Mouse (Mus musculus): Measurements from ENCODE around the gene Tmem98. TPM values are rescaled to one million over a fixed set of nuclear protein-coding genes. Genes with fewer than 3 reads are reported as not detected.

The Tmem98 gene
- 132 and 133 TPM in 2 replicates for polyA plus RNA-seq (2015; fragmentation: Nextera tagmentation; extraction: Ambion mirVana)

- WGBS, result under 1% methylated on average over 54 of the region's 54 CpGs
- Histone ChIP-seq H3K27ac (peak within 1 kb of the TSS; percentile 91), H3K9me3 (no peaks in the 10 kb centered on the region), H3K27me3 (no peaks in the 10 kb centered on the region), H3K4me3 (peak within 1 kb of the TSS; percentile 59), H3K4me2 (peak within 1 kb of the TSS; percentile 80), H3K36me3 (peaks cover 24% of the 10 kb centered on the region), H3K9ac (peak within 1 kb of the TSS; percentile 81), H3K4me1 (peaks cover 27% of the 10 kb centered on the region)
- peak; percentile 85 for ATAC-seq (ENCODE audit: borderline replicate concordance, extremely low read depth, low FRiP score, low TSS enrichment)
Measured at GRCm38 (mm10) chr11:80809993-80810821, at the start of gene Tmem98. TSS of gene Tmem98 (plus strand) at chr11:80810175.

GRCm38 (mm10) chr11:80761285-80761974 lies 48.5 kb upstream of the Tmem98 start:
- no peak for ATAC-seq (ENCODE audit: borderline replicate concordance, extremely low read depth, low FRiP score, low TSS enrichment)
- H3K9me3 ChIP-seq, result no peaks in the 10 kb centered on the region
- peaks cover 22% of the 10 kb centered on the region for H3K4me1 ChIP-seq
- H3K36me3 ChIP-seq, result no peaks in the 10 kb centered on the region
- H3K27ac ChIP-seq, result no peak overlapping the region
- no peak overlapping the region for H3K4me3 ChIP-seq
- H3K27me3 ChIP-seq, result no peaks in the 10 kb centered on the region
- no peak overlapping the region for H3K4me2 ChIP-seq
- 51% methylated on average over 3 of the region's 3 CpGs for WGBS
- no peak overlapping the region for H3K9ac ChIP-seq

GRCm38 (mm10) chr11:80762066-80762465 lies 47.9 kb upstream of the Tmem98 start:
- Histone ChIP-seq H3K4me2 (no peak overlapping the region), H3K4me3 (no peak overlapping the region), H3K4me1 (peaks cover 26% of the 10 kb centered on the region), H3K9ac (no peak overlapping the region), H3K27me3 (no peaks in the 10 kb centered on the region), H3K27ac (no peak overlapping the region), H3K36me3 (no peaks in the 10 kb centered on the region), H3K9me3 (no peaks in the 10 kb centered on the region)
- no peak for ATAC-seq (ENCODE audit: borderline replicate concordance, extremely low read depth, low FRiP score, low TSS enrichment)
- 56% methylated on average over 4 of the region's 4 CpGs for whole genome bisulfite sequencing

GRCm38 (mm10) chr11:80766068-80766467 lies 43.9 kb upstream of the Tmem98 start:
- no peak overlapping the region for H3K9ac ChIP-seq
- peak overlapping the region; percentile 73 for H3K27ac ChIP-seq
- H3K4me3 ChIP-seq, result no peak overlapping the region
- H3K4me2 ChIP-seq, result no peak overlapping the region
- ATAC-seq (ENCODE audit: borderline replicate concordance, extremely low read depth, low FRiP score, low TSS enrichment), result no peak
- H3K27me3 ChIP-seq, result no peaks in the 10 kb centered on the region
- H3K4me1 ChIP-seq, result peaks cover 33% of the 10 kb centered on the region
- no peaks in the 10 kb centered on the region for H3K36me3 ChIP-seq
- no peaks in the 10 kb centered on the region for H3K9me3 ChIP-seq
- WGBS, result 72% methylated on average over 4 of the region's 4 CpGs

- no peaks in the 10 kb centered on the region for H3K9me3 ChIP-seq
- H3K4me2 ChIP-seq, result no peak overlapping the region
- H3K9ac ChIP-seq, result no peak overlapping the region
- 49% methylated on average over 6 of the region's 6 CpGs for WGBS
- no peaks in the 10 kb centered on the region for H3K36me3 ChIP-seq
- H3K4me3 ChIP-seq, result no peak overlapping the region
- H3K4me1 ChIP-seq, result peaks cover 31% of the 10 kb centered on the region
- peak overlapping the region; percentile 73 for H3K27ac ChIP-seq
- no peak for ATAC-seq (ENCODE audit: borderline replicate concordance, extremely low read depth, low FRiP score, low TSS enrichment)
- no peaks in the 10 kb centered on the region for H3K27me3 ChIP-seq
Measured at GRCm38 (mm10) chr11:80766472-80767319, 43.3 kb upstream of the Tmem98 start.

- ATAC-seq (ENCODE audit: borderline replicate concordance, extremely low read depth, low FRiP score, low TSS enrichment), result no peak
- WGBS, result 70% methylated on average over 3 of the region's 3 CpGs
Measured at GRCm38 (mm10) chr11:80767320-80767617, 42.7 kb upstream of the Tmem98 start.

GRCm38 (mm10) chr11:80771186-80771585 lies 38.8 kb upstream of the Tmem98 start:
- 75% methylated on average over 3 of the region's 3 CpGs for WGBS
- peaks cover 35% of the 10 kb centered on the region for H3K4me1 ChIP-seq
- no peaks in the 10 kb centered on the region for H3K27me3 ChIP-seq

More at GRCm38 (mm10) chr11:80767320-80767617, 42.7 kb upstream of the Tmem98 start:
- no peak overlapping the region for H3K4me2 ChIP-seq
- peaks cover 29% of the 10 kb centered on the region for H3K4me1 ChIP-seq
- no peaks in the 10 kb centered on the region for H3K27me3 ChIP-seq
- H3K27ac ChIP-seq, result peak overlapping the region; percentile 73; the same call in 1 of the 2 replicates
- no peaks in the 10 kb centered on the region for H3K9me3 ChIP-seq
- no peaks in the 10 kb centered on the region for H3K36me3 ChIP-seq
- H3K9ac ChIP-seq, result no peak overlapping the region
- no peak overlapping the region for H3K4me3 ChIP-seq

GRCm38 (mm10) chr11:80771596-80772250 lies 38.3 kb upstream of the Tmem98 start:
- 66% methylated on average over 5 of the region's 5 CpGs for WGBS
- no peak for ATAC-seq (ENCODE audit: borderline replicate concordance, extremely low read depth, low FRiP score, low TSS enrichment)
- H3K27ac ChIP-seq, result no peak overlapping the region

More at GRCm38 (mm10) chr11:80771186-80771585, 38.8 kb upstream of the Tmem98 start:
- no peak overlapping the region for H3K9ac ChIP-seq
- no peak overlapping the region for H3K4me2 ChIP-seq
- H3K27ac ChIP-seq, result no peak overlapping the region
- no peak for ATAC-seq (ENCODE audit: borderline replicate concordance, extremely low read depth, low FRiP score, low TSS enrichment)
- no peaks in the 10 kb centered on the region for H3K9me3 ChIP-seq
- H3K36me3 ChIP-seq, result no peaks in the 10 kb centered on the region
- H3K4me3 ChIP-seq, result no peak overlapping the region

GRCm38 (mm10) chr11:80772595-80773210 lies 37.3 kb upstream of the Tmem98 start:
- Histone ChIP-seq H3K27ac (no peak overlapping the region), H3K36me3 (no peaks in the 10 kb centered on the region), H3K4me2 (no peak overlapping the region)

More at GRCm38 (mm10) chr11:80771596-80772250, 38.3 kb upstream of the Tmem98 start:
- Histone ChIP-seq H3K27me3 (no peaks in the 10 kb centered on the region), H3K36me3 (no peaks in the 10 kb centered on the region), H3K4me1 (peaks cover 31% of the 10 kb centered on the region), H3K9me3 (no peaks in the 10 kb centered on the region), H3K9ac (no peak overlapping the region), H3K4me3 (no peak overlapping the region), H3K4me2 (no peak overlapping the region)

GRCm38 (mm10) chr11:80775535-80775934 lies 34.4 kb upstream of the Tmem98 start:
- WGBS, result 44% methylated on average over 3 of the region's 3 CpGs

More at GRCm38 (mm10) chr11:80772595-80773210, 37.3 kb upstream of the Tmem98 start:
- H3K9me3 ChIP-seq, result no peaks in the 10 kb centered on the region
- H3K9ac ChIP-seq, result no peak overlapping the region
- H3K27me3 ChIP-seq, result no peaks in the 10 kb centered on the region
- WGBS, result 71% methylated on average over 6 of the region's 6 CpGs
- ATAC-seq (ENCODE audit: borderline replicate concordance, extremely low read depth, low FRiP score, low TSS enrichment), result no peak
- no peak overlapping the region for H3K4me3 ChIP-seq
- H3K4me1 ChIP-seq, result peaks cover 26% of the 10 kb centered on the region

GRCm38 (mm10) chr11:80777708-80778107 lies 32.3 kb upstream of the Tmem98 start:
- Histone ChIP-seq H3K4me3 (no peak overlapping the region), H3K36me3 (no peaks in the 10 kb centered on the region), H3K4me2 (no peak overlapping the region), H3K27me3 (no peaks in the 10 kb centered on the region), H3K27ac (no peak overlapping the region), H3K4me1 (peaks cover 18% of the 10 kb centered on the region), H3K9ac (no peak overlapping the region), H3K9me3 (no peaks in the 10 kb centered on the region)
- 72% methylated on average over 2 of the region's 2 CpGs for WGBS
- ATAC-seq (ENCODE audit: borderline replicate concordance, extremely low read depth, low FRiP score, low TSS enrichment), result no peak

More at GRCm38 (mm10) chr11:80775535-80775934, 34.4 kb upstream of the Tmem98 start:
- no peaks in the 10 kb centered on the region for H3K9me3 ChIP-seq
- ATAC-seq (ENCODE audit: borderline replicate concordance, extremely low read depth, low FRiP score, low TSS enrichment), result no peak
- no peak overlapping the region for H3K4me3 ChIP-seq
- H3K4me2 ChIP-seq, result no peak overlapping the region
- H3K36me3 ChIP-seq, result no peaks in the 10 kb centered on the region
- H3K27me3 ChIP-seq, result no peaks in the 10 kb centered on the region
- H3K27ac ChIP-seq, result no peak overlapping the region
- peaks cover 32% of the 10 kb centered on the region for H3K4me1 ChIP-seq
- H3K9ac ChIP-seq, result no peak overlapping the region

Measured in lung, embryonic 15.5 days (tissue).